Mouse (Mus musculus): ENCODE data around the gene Tns2. TPM values are rescaled to one million over a fixed set of nuclear protein-coding genes. Genes with fewer than 3 reads are reported as not detected.

The Tns2 gene
- total and polyA plus RNA-seq, 2 experiments from 2014 or later = 5.0 to 8.4 TPM

GRCm38 (mm10) chr15:102094157-102094556, 6.1 kb upstream of the Tns2 start:
- Histone ChIP-seq H3K27me3 (ENCODE audit: insufficient read depth, low read length) (no peaks in the 10 kb centered on the region), H3K9me3 (ENCODE audit: low read length) (no peaks in the 10 kb centered on the region), H3K4me1 (ENCODE audit: insufficient read depth) (no peaks in the 10 kb centered on the region), H3K36me3 (ENCODE audit: insufficient read depth) (peaks cover 87% of the 10 kb centered on the region), H3K4me2 (ENCODE audit: low read depth) (no peak overlapping the region), H3K9ac (no peak overlapping the region), H3K4me3 (ENCODE audit: low read depth, low read length) (no peak overlapping the region), H3K27ac (ENCODE audit: low read depth, low read length) (no peak overlapping the region)
- ATAC-seq = no peak
- DNase-seq = no peak
- TF ChIP-seq CTCF (IDR thresholded peaks at IDR 0.05; ENCODE audit: low read depth) = no peak
- 63% methylated on average over 2 of the region's 2 CpGs for WGBS

- no peaks in the 10 kb centered on the region for H3K27me3 ChIP-seq (ENCODE audit: insufficient read depth, low read length)
- no peak overlapping the region for H3K27ac ChIP-seq (ENCODE audit: low read depth, low read length)
- H3K9me3 ChIP-seq (ENCODE audit: low read length) = no peaks in the 10 kb centered on the region
- TF ChIP-seq CTCF (IDR thresholded peaks at IDR 0.05; ENCODE audit: low read depth) = no peak
- no peak overlapping the region for H3K9ac ChIP-seq
- H3K4me3 ChIP-seq (ENCODE audit: low read depth, low read length) = no peak overlapping the region
- 83% methylated on average over 16 of the region's 16 CpGs for WGBS
- DNase-seq = no peak
- no peak overlapping the region for H3K4me2 ChIP-seq (ENCODE audit: low read depth)
- peaks cover 80% of the 10 kb centered on the region for H3K36me3 ChIP-seq (ENCODE audit: insufficient read depth)
- peaks cover 4% of the 10 kb centered on the region; the same call in 1 of the 2 replicates for H3K4me1 ChIP-seq (ENCODE audit: insufficient read depth)
- no peak for ATAC-seq
These were observed 5.2 kb upstream of the Tns2 start for GRCm38 (mm10) chr15:102094988-102095387.

GRCm38 (mm10) chr15:102097147-102097915, 2.9 kb upstream of the Tns2 start:
- no peak for DNase-seq
- H3K36me3 ChIP-seq (ENCODE audit: insufficient read depth) = peaks cover 56% of the 10 kb centered on the region
- no peak overlapping the region for H3K27ac ChIP-seq (ENCODE audit: low read depth, low read length)

GRCm38 (mm10) chr15:102097991-102098555, 2.1 kb upstream of the Tns2 start:
- no peak for DNase-seq
- WGBS = 27% methylated on average over 5 of the region's 5 CpGs

More at GRCm38 (mm10) chr15:102097147-102097915, 2.9 kb upstream of the Tns2 start:
- Histone ChIP-seq H3K4me3 (ENCODE audit: low read depth, low read length) (no peak overlapping the region), H3K4me2 (ENCODE audit: low read depth) (no peak overlapping the region), H3K9me3 (ENCODE audit: low read length) (no peaks in the 10 kb centered on the region), H3K4me1 (ENCODE audit: insufficient read depth) (peaks cover 5% of the 10 kb centered on the region; the same call in 1 of the 2 replicates), H3K27me3 (ENCODE audit: insufficient read depth, low read length) (no peaks in the 10 kb centered on the region), H3K9ac (no peak overlapping the region)
- no peak for TF ChIP-seq CTCF (IDR thresholded peaks at IDR 0.05; ENCODE audit: low read depth)
- no peak for ATAC-seq
- 82% methylated on average over 8 of the region's 8 CpGs for WGBS

GRCm38 (mm10) chr15:102099260-102099659, 953 bp upstream of the Tns2 start:
- 62% methylated on average over 5 of the region's 5 CpGs for WGBS
- DNase-seq (no peak), ATAC-seq (no peak)
- peaks cover 5% of the 10 kb centered on the region; the same call in 1 of the 2 replicates for H3K4me1 ChIP-seq (ENCODE audit: insufficient read depth)
- no peak overlapping the region for H3K4me3 ChIP-seq (ENCODE audit: low read depth, low read length)
- H3K9me3 ChIP-seq (ENCODE audit: low read length) = no peaks in the 10 kb centered on the region
- peaks cover 37% of the 10 kb centered on the region for H3K36me3 ChIP-seq (ENCODE audit: insufficient read depth)
- no peak overlapping the region for H3K27ac ChIP-seq (ENCODE audit: low read depth, low read length)
- no peaks in the 10 kb centered on the region for H3K27me3 ChIP-seq (ENCODE audit: insufficient read depth, low read length)
- H3K4me2 ChIP-seq (ENCODE audit: low read depth) = no peak overlapping the region
- no peak overlapping the region for H3K9ac ChIP-seq
- no peak for TF ChIP-seq CTCF (IDR thresholded peaks at IDR 0.05; ENCODE audit: low read depth)

More at GRCm38 (mm10) chr15:102097991-102098555, 2.1 kb upstream of the Tns2 start:
- H3K4me1 ChIP-seq (ENCODE audit: insufficient read depth) = peaks cover 5% of the 10 kb centered on the region; the same call in 1 of the 2 replicates
- H3K36me3 ChIP-seq (ENCODE audit: insufficient read depth) = peaks cover 49% of the 10 kb centered on the region
- no peak overlapping the region for H3K4me3 ChIP-seq (ENCODE audit: low read depth, low read length)
- no peak overlapping the region for H3K9ac ChIP-seq
- no peak for ATAC-seq
- TF ChIP-seq CTCF (IDR thresholded peaks at IDR 0.05; ENCODE audit: low read depth) = no peak
- no peaks in the 10 kb centered on the region for H3K27me3 ChIP-seq (ENCODE audit: insufficient read depth, low read length)
- H3K27ac ChIP-seq (ENCODE audit: low read depth, low read length) = no peak overlapping the region
- H3K4me2 ChIP-seq (ENCODE audit: low read depth) = no peak overlapping the region
- no peaks in the 10 kb centered on the region for H3K9me3 ChIP-seq (ENCODE audit: low read length)

- H3K4me3 ChIP-seq (ENCODE audit: low read depth, low read length) = peak overlapping the region; percentile 44
- no peak for DNase-seq
- WGBS = 22% methylated on average over 8 of the region's 8 CpGs
- H3K27me3 ChIP-seq (ENCODE audit: insufficient read depth, low read length) = no peaks in the 10 kb centered on the region
- peak overlapping the region; percentile 80 for H3K4me2 ChIP-seq (ENCODE audit: low read depth)
- no peak overlapping the region for H3K27ac ChIP-seq (ENCODE audit: low read depth, low read length)
- H3K36me3 ChIP-seq (ENCODE audit: insufficient read depth) = peaks cover 32% of the 10 kb centered on the region
- no peaks in the 10 kb centered on the region for H3K9me3 ChIP-seq (ENCODE audit: low read length)
- TF ChIP-seq CTCF (IDR thresholded peaks at IDR 0.05; ENCODE audit: low read depth) = no peak
- peak overlapping the region; percentile 46 for H3K9ac ChIP-seq
- ATAC-seq = no peak
- H3K4me1 ChIP-seq (ENCODE audit: insufficient read depth) = peaks cover 5% of the 10 kb centered on the region; the same call in 1 of the 2 replicates
These were observed 447 bp upstream of the Tns2 start for GRCm38 (mm10) chr15:102099771-102100160.
